Mouse (Mus musculus): ENCODE results near the gene Sh3bp2.

Sh3bp2 gene

GRCm38 (mm10) chr5:34525663-34526476 lies at the start of gene Sh3bp2:
Sh3bp2 (plus strand) TSS chr5:34525838.
- DNase-seq, result peak; percentile 79

GRCm38 (mm10) chr5:34480926-34481325 lies 44.7 kb upstream of the Sh3bp2 start:
- DNase-seq, result no peak

GRCm38 (mm10) chr5:34485731-34486130 lies 39.9 kb upstream of the Sh3bp2 start:
- no peak for DNase-seq

- DNase-seq, result no peak
These were observed 38.1 kb upstream of the Sh3bp2 start for GRCm38 (mm10) chr5:34487320-34488090.

- no peak for DNase-seq
These were observed 36.8 kb upstream of the Sh3bp2 start for GRCm38 (mm10) chr5:34488741-34489417.

GRCm38 (mm10) chr5:34489418-34489787 lies 36.2 kb upstream of the Sh3bp2 start:
- no peak for DNase-seq

- DNase-seq, result no peak
These were observed 28.9 kb upstream of the Sh3bp2 start for GRCm38 (mm10) chr5:34496745-34497144.

GRCm38 (mm10) chr5:34500886-34501285 lies 24.8 kb upstream of the Sh3bp2 start:
- DNase-seq, result no peak

GRCm38 (mm10) chr5:34501588-34501987 lies 24.1 kb upstream of the Sh3bp2 start:
- DNase-seq, result no peak

GRCm38 (mm10) chr5:34502411-34502810 lies 23.2 kb upstream of the Sh3bp2 start:
- no peak for DNase-seq

- no peak for DNase-seq
These were observed 22.8 kb upstream of the Sh3bp2 start for GRCm38 (mm10) chr5:34502821-34503220.

- no peak for DNase-seq
These were observed 13.2 kb upstream of the Sh3bp2 start for GRCm38 (mm10) chr5:34512486-34512885.

GRCm38 (mm10) chr5:34513466-34514217 lies 12.0 kb upstream of the Sh3bp2 start, which contains the start of gene Tnip2:
Tnip2 (minus strand) TSS chr5:34513991.
- peak; percentile 68 for DNase-seq

- no peak for DNase-seq
These were observed 11.4 kb upstream of the Sh3bp2 start for GRCm38 (mm10) chr5:34514218-34514566.

GRCm38 (mm10) chr5:34515096-34515495 lies 10.5 kb upstream of the Sh3bp2 start:
- DNase-seq, result no peak

GRCm38 (mm10) chr5:34517913-34518312 lies 7.7 kb upstream of the Sh3bp2 start:
- DNase-seq, result peak; percentile 44

GRCm38 (mm10) chr5:34519389-34519910 lies 6.2 kb upstream of the Sh3bp2 start:
- no peak for DNase-seq

- DNase-seq, result no peak
These were observed 5.0 kb upstream of the Sh3bp2 start for GRCm38 (mm10) chr5:34520458-34521209.

GRCm38 (mm10) chr5:34521337-34521736 lies 4.3 kb upstream of the Sh3bp2 start:
- no peak for DNase-seq

GRCm38 (mm10) chr5:34523958-34524485 lies 1.6 kb upstream of the Sh3bp2 start:
- no peak for DNase-seq

- DNase-seq, result no peak
These were observed 1.1 kb upstream of the Sh3bp2 start for GRCm38 (mm10) chr5:34524511-34524910.

- no peak for DNase-seq
These were observed 788 bp downstream of the Sh3bp2 start for GRCm38 (mm10) chr5:34526477-34526775.
